Mouse (Mus musculus): ENCODE results near the gene Oma1. TPM values are rescaled to one million over a fixed set of nuclear protein-coding genes. Genes with fewer than 3 reads are reported as not detected.

The Oma1 gene
- polyA plus RNA-seq, 1 experiment: 7.2 TPM

- H3K4me2 ChIP-seq (ENCODE audit: low read depth): no peak overlapping the region
- H3ac ChIP-seq (ENCODE audit: control insufficient read depth, insufficient read length): no peak overlapping the region
- no peaks in the 10 kb centered on the region for H3K27me3 ChIP-seq (ENCODE audit: control insufficient read depth, insufficient read depth, insufficient read length)
- TF ChIP-seq E2F4 (IDR thresholded peaks at IDR 0.05; ENCODE audit: insufficient read depth) (no peak), MYOG (IDR thresholded peaks at IDR 0.05; ENCODE audit: control insufficient read depth in 1 of 3, insufficient read depth in 1 of 3, insufficient read length in 2 of 3, low read depth in 2 of 3) (no peak), MAX (IDR thresholded peaks at IDR 0.05; ENCODE audit: low read depth) (no peak), REST (IDR thresholded peaks at IDR 0.05; ENCODE audit: insufficient read depth, insufficient read length) (no peak), TCF12 (IDR thresholded peaks at IDR 0.05; ENCODE audit: insufficient read depth, poor library complexity, severe bottlenecking) (no peak), POLR2A (IDR thresholded peaks at IDR 0.05; ENCODE audit: insufficient read length, low read depth) (no peak), MYOD1 (IDR thresholded peaks at IDR 0.05; ENCODE audit: control insufficient read depth in 1 of 3, insufficient read length in 2 of 3, low read depth in 2 of 3) (no peak), SRF (IDR thresholded peaks at IDR 0.05; ENCODE audit: control insufficient read depth, insufficient read length, low read depth) (no peak), POLR2AphosphoS2 (IDR thresholded peaks at IDR 0.05; ENCODE audit: insufficient read length, low read depth) (no peak)
- H3K36me3 ChIP-seq (ENCODE audit: control insufficient read depth, insufficient read depth): no peaks in the 10 kb centered on the region
- no peak overlapping the region for H3K4me3 ChIP-seq
- no peaks in the 10 kb centered on the region for H3K79me2 ChIP-seq (ENCODE audit: control insufficient read depth, insufficient read depth)
Measured at GRCm38 (mm10) chr4:103395905-103396304, 82.3 kb downstream of the Oma1 start.

GRCm38 (mm10) chr4:103396876-103397275, 83.3 kb downstream of the Oma1 start:
- H3K4me3 ChIP-seq: no peak overlapping the region
- H3K79me2 ChIP-seq (ENCODE audit: control insufficient read depth, insufficient read depth): no peaks in the 10 kb centered on the region
- no peak for TF ChIP-seq MAX (IDR thresholded peaks at IDR 0.05; ENCODE audit: low read depth)
- TF ChIP-seq POLR2A (IDR thresholded peaks at IDR 0.05; ENCODE audit: insufficient read length, low read depth): no peak
- no peak for TF ChIP-seq MYOG (IDR thresholded peaks at IDR 0.05; ENCODE audit: control insufficient read depth in 1 of 3, insufficient read depth in 1 of 3, insufficient read length in 2 of 3, low read depth in 2 of 3)
- no peak for TF ChIP-seq USF1 (IDR thresholded peaks at IDR 0.05; ENCODE audit: low read depth)
- no peak for TF ChIP-seq E2F4 (IDR thresholded peaks at IDR 0.05; ENCODE audit: insufficient read depth)
- TF ChIP-seq SRF (IDR thresholded peaks at IDR 0.05; ENCODE audit: control insufficient read depth, insufficient read length, low read depth): no peak
- no peak for TF ChIP-seq MYOD1 (IDR thresholded peaks at IDR 0.05; ENCODE audit: control insufficient read depth in 1 of 3, insufficient read length in 2 of 3, low read depth in 2 of 3)
- TF ChIP-seq TCF3 (IDR thresholded peaks at IDR 0.05; ENCODE audit: insufficient read length, low read depth): no peak
- no peak for TF ChIP-seq CEBPB (IDR thresholded peaks at IDR 0.05; ENCODE audit: insufficient read depth, poor library complexity, severe bottlenecking)
- TF ChIP-seq POLR2AphosphoS2 (IDR thresholded peaks at IDR 0.05; ENCODE audit: insufficient read length, low read depth): no peak
- TF ChIP-seq TCF12 (IDR thresholded peaks at IDR 0.05; ENCODE audit: insufficient read depth, poor library complexity, severe bottlenecking): no peak
- TF ChIP-seq REST (IDR thresholded peaks at IDR 0.05; ENCODE audit: insufficient read depth, insufficient read length): no peak
- H3K27me3 ChIP-seq (ENCODE audit: control insufficient read depth, insufficient read depth, insufficient read length): no peaks in the 10 kb centered on the region
- H3K36me3 ChIP-seq (ENCODE audit: control insufficient read depth, insufficient read depth): no peaks in the 10 kb centered on the region
- no peak overlapping the region for H3K4me2 ChIP-seq (ENCODE audit: low read depth)
- no peak overlapping the region for H3ac ChIP-seq (ENCODE audit: control insufficient read depth, insufficient read length)

- H3ac ChIP-seq (ENCODE audit: control insufficient read depth, insufficient read length): no peak overlapping the region
- TF ChIP-seq MYOG (IDR thresholded peaks at IDR 0.05; ENCODE audit: control insufficient read depth in 1 of 3, insufficient read depth in 1 of 3, insufficient read length in 2 of 3, low read depth in 2 of 3) (no peak), TCF12 (IDR thresholded peaks at IDR 0.05; ENCODE audit: insufficient read depth, poor library complexity, severe bottlenecking) (no peak), REST (IDR thresholded peaks at IDR 0.05; ENCODE audit: insufficient read depth, insufficient read length) (no peak), E2F4 (IDR thresholded peaks at IDR 0.05; ENCODE audit: insufficient read depth) (no peak), USF1 (IDR thresholded peaks at IDR 0.05; ENCODE audit: low read depth) (no peak), TCF3 (IDR thresholded peaks at IDR 0.05; ENCODE audit: insufficient read length, low read depth) (no peak), POLR2AphosphoS2 (IDR thresholded peaks at IDR 0.05; ENCODE audit: insufficient read length, low read depth) (no peak)
- H3K27me3 ChIP-seq (ENCODE audit: control insufficient read depth, insufficient read depth, insufficient read length): no peaks in the 10 kb centered on the region
- no peak overlapping the region for H3K4me3 ChIP-seq
- no peaks in the 10 kb centered on the region for H3K36me3 ChIP-seq (ENCODE audit: control insufficient read depth, insufficient read depth)
- H3K79me2 ChIP-seq (ENCODE audit: control insufficient read depth, insufficient read depth): no peaks in the 10 kb centered on the region
- H3K4me2 ChIP-seq (ENCODE audit: low read depth): no peak overlapping the region
Measured at GRCm38 (mm10) chr4:103402581-103402980, 89.0 kb downstream of the Oma1 start.

- no peak for TF ChIP-seq MYOG (IDR thresholded peaks at IDR 0.05; ENCODE audit: control insufficient read depth in 1 of 3, insufficient read depth in 1 of 3, insufficient read length in 2 of 3, low read depth in 2 of 3)
- no peak overlapping the region for H3K4me3 ChIP-seq
- no peak overlapping the region for H3K4me2 ChIP-seq (ENCODE audit: low read depth)
- H3ac ChIP-seq (ENCODE audit: control insufficient read depth, insufficient read length): no peak overlapping the region
- no peaks in the 10 kb centered on the region for H3K36me3 ChIP-seq (ENCODE audit: control insufficient read depth, insufficient read depth)
- H3K79me2 ChIP-seq (ENCODE audit: control insufficient read depth, insufficient read depth): no peaks in the 10 kb centered on the region
- no peaks in the 10 kb centered on the region for H3K27me3 ChIP-seq (ENCODE audit: control insufficient read depth, insufficient read depth, insufficient read length)
Measured at GRCm38 (mm10) chr4:103405321-103405720, 91.7 kb downstream of the Oma1 start.

DNA sequence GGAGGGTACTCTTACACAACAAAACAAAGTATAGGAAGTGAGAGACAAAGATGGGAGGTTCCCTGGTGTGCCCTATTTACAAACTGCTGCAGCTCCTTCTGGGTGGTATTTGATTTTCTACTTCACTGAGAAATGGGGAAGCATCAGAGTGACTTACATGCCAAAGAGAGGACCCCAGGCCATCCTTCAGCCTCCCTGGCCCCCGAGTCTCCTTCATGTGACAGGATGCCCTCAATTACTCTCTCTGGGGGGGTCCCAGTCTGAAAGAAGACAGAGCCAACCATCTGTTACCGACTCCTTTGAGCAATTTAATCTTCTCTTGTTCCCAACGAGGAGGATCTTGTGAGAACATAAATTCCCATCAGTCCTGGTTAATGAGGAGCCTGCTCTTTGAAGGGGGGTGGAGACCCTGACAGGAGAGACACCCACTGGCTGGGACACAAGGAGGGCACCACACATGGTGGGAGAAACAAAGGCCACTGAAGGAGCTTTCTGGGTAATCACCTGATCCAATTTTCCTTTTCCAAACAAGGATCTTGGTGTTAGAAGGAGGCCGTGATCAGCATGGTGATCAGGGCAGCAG, 96.7 kb downstream of the Oma1 start:
- Histone ChIP-seq H3K4me3 (no peak overlapping the region), H3K36me3 (ENCODE audit: control insufficient read depth, insufficient read depth) (no peaks in the 10 kb centered on the region), H3K79me2 (ENCODE audit: control insufficient read depth, insufficient read depth) (no peaks in the 10 kb centered on the region), H3K4me2 (ENCODE audit: low read depth) (no peak overlapping the region), H3ac (ENCODE audit: control insufficient read depth, insufficient read length) (no peak overlapping the region), H3K27me3 (ENCODE audit: control insufficient read depth, insufficient read depth, insufficient read length) (no peaks in the 10 kb centered on the region)
- TF ChIP-seq USF1 (IDR thresholded peaks at IDR 0.05; ENCODE audit: low read depth) (no peak), TCF3 (IDR thresholded peaks at IDR 0.05; ENCODE audit: insufficient read length, low read depth) (no peak), SRF (IDR thresholded peaks at IDR 0.05; ENCODE audit: control insufficient read depth, insufficient read length, low read depth) (no peak), E2F4 (IDR thresholded peaks at IDR 0.05; ENCODE audit: insufficient read depth) (no peak), POLR2AphosphoS2 (IDR thresholded peaks at IDR 0.05; ENCODE audit: insufficient read length, low read depth) (no peak), POLR2A (IDR thresholded peaks at IDR 0.05; ENCODE audit: insufficient read length, low read depth) (no peak), CEBPB (IDR thresholded peaks at IDR 0.05; ENCODE audit: insufficient read depth, poor library complexity, severe bottlenecking) (no peak), TCF12 (IDR thresholded peaks at IDR 0.05; ENCODE audit: insufficient read depth, poor library complexity, severe bottlenecking) (no peak), MYOG (IDR thresholded peaks at IDR 0.05; ENCODE audit: control insufficient read depth in 1 of 3, insufficient read depth in 1 of 3, insufficient read length in 2 of 3, low read depth in 2 of 3) (no peak), REST (IDR thresholded peaks at IDR 0.05; ENCODE audit: insufficient read depth, insufficient read length) (no peak), MYOD1 (IDR thresholded peaks at IDR 0.05; ENCODE audit: control insufficient read depth in 1 of 3, insufficient read length in 2 of 3, low read depth in 2 of 3) (no peak), MAX (IDR thresholded peaks at IDR 0.05; ENCODE audit: low read depth) (no peak)

Other genes starting within 250 kb of the Oma1 start
- 6.4 TPM for gene Mier1, start 199.4 kb upstream of the Oma1 start, polyA plus RNA-seq (2012; fragmentation: generic; extraction: Trizol)
- 0.47 TPM for gene Wdr78, start 199.3 kb upstream of the Oma1 start, polyA plus RNA-seq (2012; fragmentation: generic; extraction: Trizol)
- 4.2 TPM for gene Slc35d1, start 98.6 kb upstream of the Oma1 start, polyA plus RNA-seq (2012; fragmentation: generic; extraction: Trizol)
- gene 4921539E11Rik, start 22.9 kb upstream of the Oma1 start, polyA plus RNA-seq (2012; fragmentation: generic; extraction: Trizol): not detected

All from myocyte (in vitro differentiated cells).